Mouse (Mus musculus): Measurements from ENCODE around the gene Vmn2r7. TPM values are rescaled to one million over a fixed set of nuclear protein-coding genes. Genes with fewer than 3 reads are reported as not detected.

Gene Vmn2r7
- polyA plus RNA-seq (2014; fragmentation: Illumina TruSeq; extraction: RNeasy Lipid Tissue Mini Kit (QIAGEN cat#74804); ENCODE audit: low read depth, low replicate concordance): 52.6 TPM

GRCm38 (mm10) chr3:64844665-64845064 is at the start of gene Vmn2r7:
TSS of gene Vmn2r7 (minus strand) at chr3:64844765.

Data from testis, adult 10 weeks (tissue).